Mouse (Mus musculus) hindbrain, embryonic 10.5 days (tissue): ENCODE data around the gene Glyctk. TPM values are rescaled to one million over a fixed set of nuclear protein-coding genes. Genes with fewer than 3 reads are reported as not detected.
"Not testable (repeated sequence)": the region's sequence is repeated elsewhere in the genome, so short reads cannot be mapped to it uniquely, and the experiment has no call there.

Experiments used
- DNase-seq: peaks from one replicate; pipeline ENCODE4 v3.0.0-alpha.2; 2017; ENCODE audit warnings: low spot score
- H3K27ac ChIP-seq: fragments of 300-500 bp; sonication (generic); 2 replicates; pipeline ENCODE4 v1.5.1; 2016; ENCODE audit warnings: mild to moderate bottlenecking, moderate library complexity
- H3K27me3 ChIP-seq: fragments of 300-500 bp; sonication (generic); 2 replicates; pipeline ENCODE4 v1.6.1; 2016; ENCODE audit warnings: mild to moderate bottlenecking; ENCODE audit not compliant: poor library complexity, insufficient read depth, severe bottlenecking
- H3K36me3 ChIP-seq: fragments of 300-500 bp; sonication (generic); 2 replicates; pipeline ENCODE4 v1.6.1; 2016; ENCODE audit warnings: mild to moderate bottlenecking, moderate library complexity
- H3K4me1 ChIP-seq: fragments of 300-500 bp; sonication (generic); replicated peaks from 2 replicates; pipeline ENCODE4 v1.6.1; 2016; ENCODE audit warnings: mild to moderate bottlenecking
- H3K4me3 ChIP-seq: fragments of 300-500 bp; sonication (generic); 2 replicates; pipeline ENCODE4 v1.5.1; 2016; ENCODE audit warnings: mild to moderate bottlenecking, moderate library complexity
- H3K9me3 ChIP-seq: fragments of 300-500 bp; sonication (generic); 2 replicates; pipeline ENCODE4 v1.6.1; 2016; ENCODE audit warnings: mild to moderate bottlenecking, moderate library complexity
- whole genome bisulfite sequencing: fragments of 180-500 bp; shearing (Covaris S2); methylation state at CpG from one replicate; pipeline ENCODE4 v1.1.7; 2016; 5-methylcytosine and 5-hydroxymethylcytosine counted together
- polyA plus RNA-seq: library from polyadenylated mRNA; unstranded; fragments of >200 nt; fragmentation: Nextera tagmentation; extraction: Ambion mirVana; gene quantifications from 2 replicates; pipeline ENCODE4 v1.2.1, GENCODE M21; 2016

The Glyctk gene
- polyA plus RNA-seq, 1 experiment from 2014 or later: 4.5 TPM

DNA sequence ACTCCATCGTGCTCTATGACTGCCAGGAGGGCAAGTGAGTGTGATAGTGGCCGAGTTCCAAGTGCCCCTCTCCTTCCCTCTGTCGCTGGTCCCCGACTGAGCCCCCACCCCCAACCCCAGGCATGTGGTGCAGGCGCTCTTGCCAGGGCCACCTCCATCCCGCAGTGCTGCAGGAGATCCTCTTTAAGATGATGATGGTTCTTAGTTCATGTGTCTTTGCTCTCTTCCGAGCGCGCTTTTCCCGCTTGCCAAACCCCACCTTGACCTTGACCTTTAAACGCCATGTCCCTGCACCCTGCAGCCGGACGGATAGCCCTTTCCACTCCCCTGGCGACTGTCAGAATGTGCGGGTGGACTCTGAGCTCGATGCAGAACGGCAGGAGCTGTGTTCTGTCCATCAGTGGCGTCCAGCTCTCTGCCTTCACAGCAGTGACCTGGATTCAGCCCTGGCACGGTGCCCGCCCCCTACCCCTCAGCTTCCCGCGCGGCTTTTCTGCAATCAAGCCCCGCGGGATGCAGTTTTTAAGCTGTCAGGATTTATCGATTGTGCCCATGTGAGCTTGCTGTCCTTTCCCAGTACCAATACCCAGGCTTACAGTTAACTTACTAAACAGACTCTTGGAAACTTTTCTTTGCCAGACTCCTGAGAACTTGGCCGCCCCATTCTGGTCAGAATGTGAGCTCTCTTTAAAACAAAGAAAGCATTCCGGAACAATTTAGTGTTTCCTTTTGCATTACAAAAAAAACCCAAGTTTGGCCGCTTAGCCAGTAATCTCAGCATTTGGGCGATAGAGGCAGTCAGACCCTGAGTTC lies 13.6 kb upstream of the Glyctk start:
- peaks cover 34% of the 10 kb centered on the region for H3K4me1 ChIP-seq
- peak; percentile 58 for DNase-seq
- H3K27ac ChIP-seq: peak overlapping the region; percentile 97
- under 1% methylated on average over 30 of the region's 30 CpGs for WGBS
- no peaks in the 10 kb centered on the region for H3K9me3 ChIP-seq
- H3K27me3 ChIP-seq: no peaks in the 10 kb centered on the region
- peaks cover 19% of the 10 kb centered on the region for H3K36me3 ChIP-seq
- peak overlapping the region; percentile 83 for H3K4me3 ChIP-seq

DNA sequence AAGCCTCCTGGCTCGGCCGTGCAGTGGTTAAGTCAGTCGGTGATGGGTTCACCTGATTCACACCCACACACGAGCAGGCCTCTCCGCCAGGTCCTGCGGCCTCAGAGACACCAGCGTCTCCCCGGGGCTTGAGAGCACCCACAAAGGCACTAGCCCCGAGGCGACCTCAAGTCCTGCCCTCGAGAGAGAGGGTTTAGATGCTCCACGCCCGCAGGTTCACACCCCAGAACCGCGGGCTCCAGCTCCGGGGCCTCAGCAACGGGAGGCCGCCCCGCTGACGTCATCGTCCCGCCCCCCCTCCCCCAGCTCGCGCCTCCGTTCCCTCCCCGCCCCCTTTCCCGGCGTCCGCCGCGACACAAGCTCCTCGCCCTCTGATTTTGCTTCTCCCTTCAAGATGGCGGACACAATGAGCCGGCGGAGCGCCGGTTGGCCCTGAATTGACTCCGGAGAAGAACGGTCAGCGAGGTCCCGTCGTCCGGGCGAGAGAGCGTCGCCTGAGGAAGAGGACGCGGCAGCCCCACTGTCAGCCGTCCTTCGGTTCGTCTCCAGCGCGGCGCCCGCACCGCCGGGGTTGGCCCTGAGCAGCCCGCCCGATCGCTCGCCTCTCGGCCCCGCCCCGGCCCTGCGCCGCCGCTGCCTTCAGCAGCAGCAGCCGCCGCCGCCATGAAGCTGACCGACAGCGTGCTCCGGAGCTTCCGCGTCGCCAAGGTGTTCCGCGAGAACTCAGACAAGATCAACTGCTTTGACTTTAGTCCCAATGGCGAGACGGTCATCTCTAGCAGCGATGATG lies 12.8 kb upstream of the Glyctk start, which contains the start of gene Wdr82:
Gene Wdr82 (plus strand): TSS at position 373 of the 790 bp plus-strand sequence.
- peaks cover 36% of the 10 kb centered on the region for H3K4me1 ChIP-seq
- peak within 1 kb of the TSS; percentile 83 for H3K4me3 ChIP-seq
- H3K27me3 ChIP-seq: no peaks in the 10 kb centered on the region
- peak; percentile 94 for DNase-seq
- H3K27ac ChIP-seq: peak within 1 kb of the TSS; percentile 97
- H3K9me3 ChIP-seq: no peaks in the 10 kb centered on the region
- H3K36me3 ChIP-seq: peaks cover 11% of the 10 kb centered on the region; the same call in 1 of the 2 replicates
- under 1% methylated on average over 81 of the region's 81 CpGs for WGBS

DNA sequence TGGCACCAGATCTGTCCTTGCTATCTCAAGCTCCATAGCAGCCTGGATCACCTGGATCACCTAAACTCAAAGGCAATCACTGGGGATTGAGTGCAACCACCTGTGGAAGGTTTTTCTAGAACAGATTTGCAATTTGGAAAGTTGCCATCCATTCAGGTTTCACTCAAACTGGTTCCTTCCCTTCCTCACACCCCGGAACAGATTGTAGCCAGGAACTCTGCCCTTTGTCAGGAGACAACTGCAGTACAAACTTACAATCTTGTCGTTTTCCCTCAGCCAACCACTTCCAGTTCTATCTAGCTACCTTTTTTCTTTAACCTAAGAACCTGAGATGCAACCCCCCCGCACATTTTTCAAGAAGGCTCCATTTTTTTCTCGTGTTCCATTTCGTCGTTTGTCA lies 12.0 kb upstream of the Glyctk start:
- H3K4me3 ChIP-seq: peak overlapping the region; percentile 83
- no peak overlapping the region for H3K27ac ChIP-seq
- no peaks in the 10 kb centered on the region for H3K27me3 ChIP-seq
- no peaks in the 10 kb centered on the region for H3K9me3 ChIP-seq
- WGBS: 39% methylated on average over 6 of the region's 6 CpGs
- H3K4me1 ChIP-seq: peaks cover 39% of the 10 kb centered on the region
- no peak for DNase-seq
- H3K36me3 ChIP-seq: peaks cover 11% of the 10 kb centered on the region; the same call in 1 of the 2 replicates

DNA sequence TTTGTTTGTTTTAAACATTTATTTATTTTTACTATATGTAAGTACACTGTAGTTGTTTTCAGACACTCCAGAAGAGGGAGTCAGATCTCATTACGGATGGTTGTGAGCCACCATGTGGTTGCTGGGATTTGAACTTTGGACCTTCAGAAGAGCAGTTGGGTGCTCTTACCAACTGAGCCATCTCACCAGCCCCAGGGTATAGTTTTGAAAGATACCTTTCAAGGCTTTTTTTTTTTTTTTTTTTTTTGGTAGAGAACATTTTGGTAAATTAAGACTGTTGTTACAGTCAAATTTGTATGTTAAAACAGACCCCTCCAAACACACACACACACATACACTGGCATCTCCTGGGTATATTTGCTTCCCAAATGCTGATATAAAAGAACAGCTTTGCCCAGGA lies 11.1 kb upstream of the Glyctk start:
- peaks cover 31% of the 10 kb centered on the region for H3K4me1 ChIP-seq
- H3K36me3 ChIP-seq, H3K27me3 ChIP-seq, DNase-seq, H3K27ac ChIP-seq, H3K4me3 ChIP-seq, H3K9me3 ChIP-seq: not testable (repeated sequence)
- WGBS: 73% methylated on average over 1 of the region's 1 CpGs

DNA sequence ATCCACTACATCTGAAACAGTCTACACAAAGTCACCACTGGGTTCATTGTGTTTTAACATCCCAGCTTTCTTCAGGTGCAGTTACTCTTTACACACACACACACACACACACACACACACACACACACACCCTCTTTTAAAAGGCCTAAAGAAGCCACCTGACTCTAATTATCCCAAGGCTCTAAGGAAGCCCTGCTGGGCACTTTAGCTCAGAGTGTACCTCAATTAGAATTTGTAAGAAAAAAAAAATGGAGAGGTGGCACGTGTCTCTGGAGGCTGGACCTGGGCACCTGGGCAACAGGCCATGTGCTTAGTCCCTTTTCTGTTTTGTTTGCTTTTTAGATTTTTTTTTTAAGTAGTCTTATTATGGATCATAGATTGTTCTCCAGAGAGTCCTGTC lies 9.8 kb upstream of the Glyctk start:
- no peaks in the 10 kb centered on the region for H3K9me3 ChIP-seq
- no peaks in the 10 kb centered on the region for H3K27me3 ChIP-seq
- peaks cover 18% of the 10 kb centered on the region for H3K4me1 ChIP-seq
- WGBS: 35% methylated on average over 1 of the region's 1 CpGs
- no peak overlapping the region for H3K4me3 ChIP-seq
- H3K27ac ChIP-seq: no peak overlapping the region
- no peak for DNase-seq
- H3K36me3 ChIP-seq: no peaks in the 10 kb centered on the region

DNA sequence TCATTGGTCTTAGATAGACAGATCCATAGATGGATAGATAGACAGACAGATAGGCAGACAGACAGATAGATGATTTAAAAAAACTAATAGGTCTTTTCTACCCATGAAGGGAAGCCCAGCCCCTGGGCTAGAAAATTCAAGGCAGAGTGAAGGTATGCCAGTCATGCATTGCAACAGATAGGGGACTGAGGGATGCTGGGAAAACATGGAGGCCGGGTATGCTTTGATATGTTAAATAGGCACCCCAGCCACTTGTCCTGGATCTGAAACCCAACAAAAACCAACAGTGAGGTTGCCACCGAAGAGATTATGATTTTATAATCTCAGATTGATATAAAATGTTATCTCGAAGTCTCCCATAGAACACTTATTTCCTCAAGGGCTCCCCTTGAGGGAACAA lies 9.3 kb upstream of the Glyctk start:
- Histone ChIP-seq H3K27ac (no peak overlapping the region), H3K9me3 (no peaks in the 10 kb centered on the region), H3K4me1 (peaks cover 14% of the 10 kb centered on the region), H3K27me3 (no peaks in the 10 kb centered on the region), H3K36me3 (no peaks in the 10 kb centered on the region), H3K4me3 (no peak overlapping the region)
- 82% methylated on average over 3 of the region's 3 CpGs for WGBS
- DNase-seq: no peak

DNA sequence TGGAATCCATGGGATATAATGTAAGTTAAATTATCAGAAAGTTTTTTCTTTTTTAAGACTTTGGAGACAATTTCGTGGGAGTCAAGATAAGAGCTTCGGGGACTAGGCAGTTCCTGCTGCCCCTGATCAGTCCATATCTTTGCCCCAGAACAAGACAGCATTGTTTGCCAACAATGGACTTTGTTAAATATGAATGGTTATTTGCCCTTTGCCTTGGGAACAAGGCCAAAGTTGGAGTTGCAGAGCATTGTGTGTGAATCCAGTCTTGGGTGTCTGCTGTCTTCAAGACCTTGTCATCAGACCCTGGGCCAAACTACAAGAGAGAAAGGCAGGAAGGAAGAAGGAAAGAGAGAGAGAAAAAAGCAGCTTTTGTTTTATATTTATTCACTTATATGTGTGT lies 8.8 kb upstream of the Glyctk start:
- no peak overlapping the region for H3K27ac ChIP-seq
- peaks cover 13% of the 10 kb centered on the region for H3K4me1 ChIP-seq
- WGBS: 73% methylated on average over 2 of the region's 2 CpGs
- H3K4me3 ChIP-seq: no peak overlapping the region
- no peak for DNase-seq
- H3K36me3 ChIP-seq: no peaks in the 10 kb centered on the region
- H3K27me3 ChIP-seq: no peaks in the 10 kb centered on the region
- no peaks in the 10 kb centered on the region for H3K9me3 ChIP-seq

DNA sequence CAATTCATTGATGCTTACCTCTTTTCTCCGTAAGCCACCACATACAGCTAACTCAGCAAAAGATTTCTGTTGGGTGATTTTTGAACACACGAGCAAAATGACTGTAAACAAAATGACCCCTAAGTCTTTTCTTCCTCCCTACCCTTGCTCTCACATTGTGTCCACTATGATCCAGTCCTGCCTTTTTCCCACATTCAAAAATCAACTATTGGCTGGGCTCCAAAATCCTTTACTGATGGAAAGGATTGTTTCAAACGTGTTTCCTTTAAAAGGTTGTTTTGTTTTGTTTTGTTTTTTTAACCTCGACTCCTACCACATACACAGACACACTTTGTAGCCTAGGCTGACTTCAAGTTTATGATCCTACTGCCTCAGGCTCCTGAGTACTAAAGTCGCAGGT lies 2.5 kb upstream of the Glyctk start:
- Histone ChIP-seq H3K4me1 (peaks cover 29% of the 10 kb centered on the region), H3K36me3 (no peaks in the 10 kb centered on the region), H3K9me3 (no peaks in the 10 kb centered on the region), H3K27me3 (no peaks in the 10 kb centered on the region), H3K27ac (peak overlapping the region; percentile 98), H3K4me3 (peak overlapping the region; percentile 69)
- DNase-seq: no peak
- WGBS: 51% methylated on average over 5 of the region's 5 CpGs

DNA sequence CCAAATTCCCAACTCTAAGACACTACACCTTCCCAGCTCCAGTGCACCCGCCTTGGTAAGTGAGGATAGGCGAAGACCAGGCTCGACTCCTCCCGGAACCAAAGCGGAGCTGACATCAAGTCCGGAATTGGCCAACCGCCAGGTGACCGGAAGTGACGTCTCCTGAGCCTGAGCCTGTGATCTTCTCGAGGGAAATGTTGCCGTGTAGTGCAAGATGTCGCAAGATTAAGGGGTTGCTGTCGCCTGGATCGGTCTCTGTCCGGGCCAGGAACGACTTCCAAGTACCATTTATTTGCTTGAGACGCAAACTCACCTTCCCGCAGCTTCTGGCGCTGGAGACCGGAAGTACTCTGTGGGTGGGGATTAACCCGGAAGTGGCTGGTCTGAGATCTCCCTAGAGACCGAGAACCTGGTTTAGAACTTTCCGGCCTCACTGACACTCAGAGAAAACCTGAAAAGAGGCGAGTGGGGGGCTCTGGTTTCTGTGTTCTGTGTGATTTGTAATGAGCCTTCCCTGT lies 1.9 kb upstream of the Glyctk start:
- Histone ChIP-seq H3K36me3 (0 out of 2 replicates have a peak, but pooled peaks cover under 1% of the 10 kb centered on the region), H3K27me3 (no peaks in the 10 kb centered on the region), H3K4me3 (peak overlapping the region; percentile 69), H3K9me3 (no peaks in the 10 kb centered on the region), H3K4me1 (peaks cover 31% of the 10 kb centered on the region), H3K27ac (peak overlapping the region; percentile 98)
- WGBS: 2% methylated on average over 24 of the region's 24 CpGs
- DNase-seq: peak; percentile 92

DNA sequence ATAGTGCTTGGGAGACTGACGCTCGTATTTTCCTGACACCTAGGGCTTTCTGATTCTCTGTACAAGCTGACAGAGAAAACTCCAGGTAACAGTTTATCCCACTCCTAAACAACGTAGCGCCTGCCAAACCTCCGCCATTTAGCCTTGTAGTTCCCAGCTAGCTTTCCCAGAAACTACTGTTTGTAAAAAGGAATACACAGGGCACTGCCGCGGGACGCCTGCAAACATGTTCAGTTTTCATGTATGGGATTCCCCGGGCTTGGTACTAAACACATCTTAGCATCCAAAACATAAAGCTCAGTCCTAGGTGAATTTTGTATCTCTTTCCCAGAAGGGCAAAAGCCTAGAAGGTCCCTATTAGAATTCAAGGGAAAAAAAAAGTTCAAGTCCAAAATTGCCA lies 1.3 kb upstream of the Glyctk start:
- Histone ChIP-seq H3K4me3 (peak overlapping the region; percentile 69), H3K27me3 (no peaks in the 10 kb centered on the region), H3K27ac (no peak overlapping the region; the same call in 1 of the 2 replicates), H3K9me3 (no peaks in the 10 kb centered on the region), H3K36me3 (peaks cover 7% of the 10 kb centered on the region), H3K4me1 (peaks cover 31% of the 10 kb centered on the region)
- DNase-seq: no peak
- 87% methylated on average over 9 of the region's 9 CpGs for WGBS

DNA sequence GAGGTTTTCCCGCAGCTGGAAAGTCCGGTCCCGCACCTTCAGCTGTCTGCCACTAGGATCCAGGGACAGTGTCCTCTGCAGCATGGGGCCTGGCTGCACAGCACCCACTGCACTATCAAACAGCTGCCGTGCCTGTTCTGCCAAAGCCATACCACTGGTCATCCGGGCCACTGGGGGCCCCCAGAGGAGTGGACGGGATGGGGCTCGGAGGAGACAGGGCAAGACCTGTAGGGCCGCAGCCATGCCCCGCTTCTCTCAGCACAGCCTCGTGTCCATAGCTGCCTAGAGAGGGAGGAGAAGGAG lies 364 bp downstream of the Glyctk start:
- H3K27me3 ChIP-seq: no peaks in the 10 kb centered on the region; the same call in 1 of the 2 replicates
- DNase-seq: no peak
- peak overlapping the region; percentile 35; the same call in 1 of the 2 replicates for H3K27ac ChIP-seq
- WGBS: 86% methylated on average over 10 of the region's 10 CpGs
- no peaks in the 10 kb centered on the region for H3K9me3 ChIP-seq
- peaks cover 31% of the 10 kb centered on the region for H3K4me1 ChIP-seq
- H3K36me3 ChIP-seq: peaks cover 24% of the 10 kb centered on the region
- H3K4me3 ChIP-seq: no peak overlapping the region

DNA sequence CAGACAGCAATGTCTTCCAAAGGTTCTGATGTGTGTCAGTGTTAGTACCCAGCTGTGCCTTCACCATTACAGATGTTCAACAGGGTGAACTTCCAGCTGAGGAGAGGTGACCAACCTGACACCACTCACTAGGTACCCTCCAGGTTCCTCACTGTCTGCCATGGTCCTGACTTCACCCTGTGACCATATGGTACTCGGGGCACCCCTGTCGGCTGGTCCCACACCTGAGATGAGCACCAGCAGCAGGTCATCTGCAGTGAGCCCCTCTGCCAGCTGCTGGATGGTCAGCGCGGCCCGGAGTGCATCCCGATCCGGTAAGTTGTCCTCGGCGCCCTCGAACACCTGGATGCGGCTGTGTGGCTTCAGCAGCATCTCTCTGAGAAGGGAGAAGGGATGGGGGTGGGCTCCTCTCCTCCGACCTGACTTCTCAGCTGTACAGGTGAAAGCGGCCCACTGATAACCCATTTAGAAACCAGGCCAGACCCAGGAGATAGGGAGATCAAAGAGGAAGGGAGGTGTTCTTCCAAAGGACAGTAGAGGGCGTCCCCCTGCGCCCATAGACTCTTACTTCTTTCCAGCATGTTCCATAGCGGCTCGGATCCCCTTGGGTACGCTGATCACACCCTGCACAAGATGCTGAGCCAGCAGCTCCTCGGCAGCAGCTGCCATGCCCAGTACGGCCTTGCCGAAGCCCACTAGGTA lies 866 bp downstream of the Glyctk start:
- H3K4me3 ChIP-seq: no peak overlapping the region
- peak overlapping the region; percentile 35; the same call in 1 of the 2 replicates for H3K27ac ChIP-seq
- no peaks in the 10 kb centered on the region; the same call in 1 of the 2 replicates for H3K27me3 ChIP-seq
- H3K36me3 ChIP-seq: peaks cover 29% of the 10 kb centered on the region
- WGBS: 80% methylated on average over 21 of the region's 21 CpGs
- H3K4me1 ChIP-seq: peaks cover 31% of the 10 kb centered on the region
- H3K9me3 ChIP-seq: no peaks in the 10 kb centered on the region
- no peak for DNase-seq
